Mouse (Mus musculus) MEL (cell line): Measurements from ENCODE around the gene Pole.

ENCODE experiments used
- CTCF ChIP-seq, 3 experiments: IDR thresholded peaks in 2 of 3; conservative IDR thresholded peaks in 1 of 3; 2 replicates each; pipeline ENCODE4 v1.5.1; 2011 to 2012; ENCODE audit warnings: low read length in 3 of 3, low read depth in 2 of 3, mild to moderate bottlenecking in 2 of 3, improper control_type of control experiment in 1 of 3, inconsistent platforms in 1 of 3, mixed read lengths in 1 of 3, moderate library complexity in 1 of 3; ENCODE audit not compliant: control insufficient read depth in 1 of 3, insufficient read depth in 1 of 3, poor library complexity in 1 of 3, severe bottlenecking in 1 of 3
- TAL1 ChIP-seq: IDR thresholded peaks from 2 replicates; pipeline ENCODE4 v1.6.1; 2012; ENCODE audit warnings: mild to moderate bottlenecking, inconsistent platforms, low read length, moderate library complexity, mixed read lengths
- USF1 ChIP-seq: IDR thresholded peaks from 2 replicates; pipeline ENCODE4 v1.6.1; 2014; ENCODE audit warnings: low read depth, mild to moderate bottlenecking, inconsistent platforms, low read length, improper control_type of control experiment, moderate library complexity
- ZMIZ1 ChIP-seq: IDR thresholded peaks from 2 replicates; pipeline ENCODE4 v1.6.1; 2012; ENCODE audit warnings: low read depth, mild to moderate bottlenecking, inconsistent platforms, low read length, improper control_type of control experiment, moderate library complexity

DNA sequence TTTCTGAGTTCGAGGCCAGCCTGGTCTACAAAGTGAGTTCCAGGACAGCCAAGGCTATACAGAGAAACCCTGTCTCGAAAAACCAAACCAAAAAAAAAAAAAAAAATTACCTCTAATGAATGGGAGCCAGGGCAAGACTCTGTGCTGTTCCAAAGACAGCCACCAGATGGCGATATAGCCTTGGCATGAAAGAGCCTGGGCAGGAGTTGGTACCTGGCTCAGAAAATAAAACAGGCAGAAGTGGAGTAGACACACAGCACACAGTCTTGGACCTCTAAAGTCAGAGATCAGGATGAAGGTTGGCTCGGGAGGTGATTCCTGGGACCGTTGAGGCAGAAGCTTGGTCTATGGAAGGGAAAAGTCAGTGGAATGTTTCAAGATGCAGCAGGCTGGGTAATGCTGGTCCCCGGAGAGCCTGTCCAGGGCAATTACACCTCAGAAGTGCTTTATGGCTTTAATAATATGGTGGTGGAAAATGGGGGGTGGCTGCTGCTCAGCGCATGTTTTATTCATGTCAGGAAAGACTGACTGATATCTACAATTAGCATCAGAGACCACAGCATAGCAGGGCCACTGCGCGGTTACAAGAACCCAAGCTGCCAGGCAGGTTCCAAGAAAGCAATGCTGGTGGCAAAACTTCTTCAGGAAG, 71.5 kb downstream of the Pole start:
- no peak for TF ChIP-seq ZMIZ1
- no peak for TF ChIP-seq USF1
- TF ChIP-seq CTCF (IDR thresholded peaks at IDR 0.05 in 2 of 3, conservative IDR thresholded peaks at IDR 0.05 in 1 of 3; ENCODE audit: control insufficient read depth in 1 of 3, insufficient read depth in 1 of 3, low read depth in 2 of 3, low read length in 3 of 3, poor library complexity in 1 of 3, severe bottlenecking in 1 of 3) = peak; percentile 75 to 91 (median 79)
- no peak for TF ChIP-seq TAL1
